Mouse (Mus musculus): ENCODE data around the gene Smc1a.

DNA sequence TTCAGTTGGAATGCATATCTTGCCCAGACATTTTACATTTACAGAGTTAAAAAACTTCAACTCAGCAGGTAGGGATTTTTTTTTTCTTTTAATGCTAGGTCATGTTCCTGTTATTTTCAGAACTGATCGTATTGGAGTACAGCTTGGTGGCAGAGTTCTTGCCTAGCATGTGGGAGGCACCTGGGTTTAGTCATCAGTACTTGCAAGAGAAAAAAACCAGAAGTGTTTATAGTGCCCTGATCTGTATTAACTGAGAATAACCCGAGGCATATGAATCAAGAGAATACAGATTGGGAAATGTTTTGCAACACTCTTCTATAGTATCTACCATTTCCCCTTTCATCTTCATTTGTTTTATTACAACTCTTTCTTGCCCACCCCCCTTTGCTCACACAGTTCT lies 13.4 kb upstream of the Smc1a start:
- no peak for TF ChIP-seq CTCF (IDR thresholded peaks at IDR 0.05; ENCODE audit: control insufficient read depth, insufficient read depth, low read length)
- TF ChIP-seq POLR2A (IDR thresholded peaks at IDR 0.05; ENCODE audit: borderline replicate concordance, control insufficient read depth, low read depth, low read length) = no peak

All from bone marrow, adult 2 months (tissue).